In genomic region chr1:89080795-89081194, GRCm38 (mm10) we compare ENCODE assay signal across 19 mouse cellular contexts. TPM values are rescaled to one million over a fixed set of nuclear protein-coding genes. Genes with fewer than 3 reads are reported as not detected.
DNase-seq lines count a peak whose midpoint lies in the region; ATAC-seq lines count a peak whose summit lies in the region.
"Had no signal": no experiment of that assay in that cellular context is flagged by ENCODE, and none has a peak within 500 bp of the region (broad histone marks: within the 10 kb centered on the region; RNA-seq: fewer than 3 reads in every experiment).

No protein-coding gene starts in this region.

- no peak overlapping the region for H3K27ac ChIP-seq in limb, embryonic 13.5 days
- H3K27ac ChIP-seq in limb, embryonic 10.5 days = no peak overlapping the region
- H3K27ac ChIP-seq: embryonic facial prominence, embryonic 15.5 days had no signal

- 22% methylated on average over 5 of the region's 5 CpGs for WGBS in limb, embryonic 13.5 days
- 44% methylated on average over 5 of the region's 5 CpGs for WGBS in limb, embryonic 10.5 days

- no peaks in the 10 kb centered on the region; the same call in 1 of the 2 replicates for H3K36me3 ChIP-seq in limb, embryonic 13.5 days
- H3K36me3 ChIP-seq in limb, embryonic 10.5 days = peaks cover 19% of the 10 kb centered on the region
- H3K36me3 ChIP-seq: G1E had no signal

- 0 out of 2 replicates have a peak, but pooled peaks have one; percentile 49 for ATAC-seq in limb, embryonic 13.5 days (ENCODE audit: low FRiP score, low read depth)
- ATAC-seq: CD4-positive, CD25-positive, alpha-beta regulatory T cell, adult 4 months; midbrain, embryonic 16.5 days had no signal

- H3K9ac ChIP-seq in limb, embryonic 13.5 days = no peak overlapping the region
- H3K9ac ChIP-seq: embryonic facial prominence, embryonic 15.5 days had no signal

- no peaks in the 10 kb centered on the region for H3K27me3 ChIP-seq in limb, embryonic 13.5 days
- H3K27me3 ChIP-seq in limb, embryonic 10.5 days (ENCODE audit: low read depth, poor library complexity, severe bottlenecking) = no peaks in the 10 kb centered on the region
- H3K27me3 ChIP-seq: embryonic facial prominence, embryonic 15.5 days had no signal

- H3K4me3 ChIP-seq in limb, embryonic 13.5 days = no peak overlapping the region
- no peak overlapping the region for H3K4me3 ChIP-seq in limb, embryonic 10.5 days
- H3K4me3 ChIP-seq: embryonic facial prominence, embryonic 15.5 days had no signal

- peak overlapping the region; percentile 9; the same call in 1 of the 2 replicates for H3K4me2 ChIP-seq in limb, embryonic 13.5 days (replicated peaks)
- H3K4me2 ChIP-seq: embryonic facial prominence, embryonic 15.5 days; heart, embryonic 11.5 days had no signal

- H3K4me1 ChIP-seq in limb, embryonic 13.5 days = peaks cover 61% of the 10 kb centered on the region
- H3K4me1 ChIP-seq in limb, embryonic 10.5 days = peaks cover 55% of the 10 kb centered on the region

- H3K9me3 ChIP-seq in limb, embryonic 13.5 days = no peaks in the 10 kb centered on the region
- no peaks in the 10 kb centered on the region for H3K9me3 ChIP-seq in limb, embryonic 10.5 days (replicated peaks)
- H3K9me3 ChIP-seq: embryonic facial prominence, embryonic 15.5 days had no signal

- peak; percentile 89 for DNase-seq in heart, adult 11 months
- DNase-seq in heart, adult 8-10 months (ENCODE audit: low spot score) = no peak
- DNase-seq in limb, embryonic 10.5 days (ENCODE audit: low spot score) = no peak
- DNase-seq in NIH3T3 (ENCODE audit: low read depth) = peak; percentile 86
- DNase-seq in testis, postnatal 10 days (ENCODE audit: low spot score) = peak; percentile 37
- no peak for DNase-seq in cerebellum, adult 8-10 months
- DNase-seq: cerebellum, postnatal 14 days; embryo, embryonic 11 days; gastrocnemius, postnatal 14 days; liver; lung, adult 18-20 months; thymus, postnatal 36 days had no signal

RNA-seq across cellular contexts. Expression of gene Sh3bp4, which starts 10.6 kb away (rescaled TPM):
- total RNA-seq in heart, adult 8-10 months (2022) = 10 to 100 TPM in 2 of 4 experiments, 1 to 10 TPM in 2; 7.2 to 13.4 (median 9.7) TPM
- 21.6 and 21.8 TPM in 2 replicates for polyA plus RNA-seq in limb, embryonic 13.5 days (2015; fragmentation: Nextera tagmentation; extraction: Ambion mirVana)
- polyA plus RNA-seq in limb, embryonic 10.5 days (2016; fragmentation: Nextera tagmentation; extraction: Ambion mirVana) = 25.9 and 26.9 TPM in 2 replicates
- total RNA-seq: G1E; megakaryocyte-erythroid progenitor cell, adult 5-6 weeks had no signal
- polyA plus RNA-seq: G1E had no signal

Comparison
In these comparisons a context has a peak if more than half of its experiments do, and no peak if none do; other contexts are left out.
1. DNase-seq: peak in heart, adult 11 months (single experiment), NIH3T3 (single experiment) and testis, postnatal 10 days (single experiment); none in heart, adult 8-10 months (single experiment), limb, embryonic 10.5 days (single experiment) and cerebellum, adult 8-10 months (single experiment).